Mouse (Mus musculus): ENCODE measurements around the gene Eif6. TPM values are rescaled to one million over a fixed set of nuclear protein-coding genes. Genes with fewer than 3 reads are reported as not detected.

Eif6 gene
- polyA plus RNA-seq, 1 experiment from 2014 or later: 247 TPM

DNA sequence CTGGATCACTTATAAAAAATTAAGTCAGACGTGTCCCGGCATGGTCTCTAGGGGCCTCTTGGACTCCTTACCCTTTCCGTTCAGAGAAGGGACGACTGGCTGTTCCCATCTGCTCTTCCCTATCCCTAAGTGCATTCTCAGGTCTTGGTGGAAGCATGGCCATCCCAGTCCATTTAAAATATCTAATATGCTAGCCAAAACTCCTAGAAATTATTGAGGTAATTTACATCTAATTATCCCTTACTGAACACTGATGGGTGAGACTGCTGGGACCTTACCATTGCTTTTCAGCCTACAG is 49.1 kb downstream of the Eif6 start:
- no peaks in the 10 kb centered on the region for H3K36me3 ChIP-seq (replicated peaks)
- peaks cover 61% of the 10 kb centered on the region for H3K27me3 ChIP-seq (replicated peaks; ENCODE audit: low read depth, poor library complexity, severe bottlenecking)
- no peak overlapping the region for H3K27ac ChIP-seq (replicated peaks)
- H3K4me1 ChIP-seq: peaks cover 9% of the 10 kb centered on the region
- DNase-seq (ENCODE audit: low spot score): no peak
- no peak overlapping the region for H3K4me3 ChIP-seq
- 84% methylated on average over 4 of the region's 4 CpGs for WGBS
- no peaks in the 10 kb centered on the region for H3K9me3 ChIP-seq

DNA sequence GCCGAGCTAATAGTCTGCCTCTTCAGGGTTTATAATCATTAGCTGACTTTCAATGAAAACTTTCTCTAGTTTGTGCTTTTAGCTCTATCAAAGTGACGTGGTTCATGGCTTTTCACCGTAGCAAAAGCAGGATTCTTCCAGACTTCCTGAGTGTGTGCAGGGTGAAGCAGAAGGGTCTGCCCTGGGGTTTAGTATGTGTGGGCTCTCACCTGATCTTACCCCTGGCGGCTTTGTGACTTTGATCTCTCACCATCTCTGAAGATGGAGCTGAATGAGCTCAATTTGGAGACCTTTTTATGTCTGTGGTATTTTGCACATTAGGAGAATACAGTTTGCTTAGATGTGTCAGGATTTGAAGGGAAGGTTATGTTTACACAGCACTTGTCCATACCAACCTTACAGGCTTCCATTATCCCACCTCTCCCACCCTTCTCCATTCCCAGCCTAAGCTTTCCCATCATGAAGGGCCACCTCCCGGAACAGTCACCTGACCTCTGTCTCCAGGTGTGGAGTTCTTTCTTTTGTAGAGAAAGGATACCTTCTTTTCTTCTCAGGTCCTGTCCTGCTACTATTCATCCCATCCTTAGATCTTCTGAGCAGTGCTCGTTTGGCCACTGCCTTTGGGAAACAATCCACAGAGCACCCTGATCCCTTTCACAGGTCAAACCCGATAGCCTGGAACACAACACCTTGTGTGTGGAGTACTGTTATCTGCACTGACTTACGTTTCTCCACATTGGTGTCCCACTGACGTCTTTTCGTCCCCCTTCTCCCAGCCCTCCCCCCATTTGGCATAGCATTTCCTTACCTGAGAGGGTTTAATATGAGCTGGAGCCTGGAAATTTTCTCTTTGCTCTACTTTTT is 49.7 kb downstream of the Eif6 start:
- H3K27me3 ChIP-seq (replicated peaks; ENCODE audit: low read depth, poor library complexity, severe bottlenecking): peaks cover 63% of the 10 kb centered on the region
- H3K9me3 ChIP-seq: no peaks in the 10 kb centered on the region

DNA sequence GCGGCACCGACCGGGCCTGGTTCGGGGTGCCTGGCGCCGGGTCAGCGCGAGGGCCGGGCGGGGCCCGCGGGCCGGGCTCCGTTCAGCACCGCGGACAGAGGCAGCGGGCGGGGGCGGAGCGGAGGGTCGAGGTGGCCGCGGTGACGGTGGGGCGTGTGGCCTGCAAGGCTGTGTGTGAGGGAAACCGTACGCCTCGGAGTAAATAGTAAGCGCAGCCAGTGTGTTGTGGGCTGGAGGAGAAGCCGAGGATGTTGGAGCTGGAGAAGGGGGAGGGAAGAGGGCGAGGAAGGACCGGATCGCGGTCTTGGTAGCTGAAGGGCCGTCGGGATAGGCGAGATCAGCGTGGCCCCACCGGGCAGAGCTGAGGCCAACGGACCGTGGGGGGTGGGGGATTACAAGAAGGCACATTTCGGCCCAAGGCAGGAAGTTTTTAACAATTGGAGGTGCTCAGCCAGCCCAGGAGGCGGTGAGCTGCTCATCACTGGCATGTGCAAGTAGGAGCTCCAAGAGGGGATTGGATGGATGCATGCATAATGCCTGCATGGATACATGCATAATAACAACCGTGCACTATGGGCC is 51.0 kb downstream of the Eif6 start:
- H3K9me3 ChIP-seq: no peaks in the 10 kb centered on the region
- H3K36me3 ChIP-seq (replicated peaks): no peaks in the 10 kb centered on the region
- peak; percentile 87 for DNase-seq (ENCODE audit: low spot score)
- 0 out of 2 replicates have a peak overlapping the region, but pooled peaks have one; percentile 24 for H3K27ac ChIP-seq (replicated peaks)
- 1% methylated on average over 44 of the region's 44 CpGs for WGBS
- peaks cover 9% of the 10 kb centered on the region for H3K4me1 ChIP-seq
- peak overlapping the region; percentile 68 for H3K4me3 ChIP-seq
- peaks cover 63% of the 10 kb centered on the region for H3K27me3 ChIP-seq (replicated peaks; ENCODE audit: low read depth, poor library complexity, severe bottlenecking)

More for the DNA sequence above, 49.7 kb downstream of the Eif6 start:
- DNase-seq (ENCODE audit: low spot score): no peak
- no peak overlapping the region for H3K4me3 ChIP-seq
- no peak overlapping the region for H3K27ac ChIP-seq (replicated peaks)
- H3K36me3 ChIP-seq (replicated peaks): no peaks in the 10 kb centered on the region
- H3K4me1 ChIP-seq: peaks cover 9% of the 10 kb centered on the region
- 70% methylated on average over 10 of the region's 10 CpGs for WGBS

- WGBS: 11% methylated on average over 100 of the region's 100 CpGs
- H3K9me3 ChIP-seq: no peaks in the 10 kb centered on the region
- DNase-seq (ENCODE audit: low spot score): no peak
- H3K27me3 ChIP-seq (replicated peaks; ENCODE audit: low read depth, poor library complexity, severe bottlenecking): peaks cover 63% of the 10 kb centered on the region
- 0 out of 2 replicates have a peak within 1 kb of the TSS, but pooled peaks have one; percentile 24 for H3K27ac ChIP-seq (replicated peaks)
- peaks cover 9% of the 10 kb centered on the region for H3K4me1 ChIP-seq
- H3K36me3 ChIP-seq (replicated peaks): no peaks in the 10 kb centered on the region
- peak within 1 kb of the TSS; percentile 68 for H3K4me3 ChIP-seq
Observed at GRCm38 (mm10) chr2:155774927-155775684, 51.6 kb downstream of the Eif6 start, which contains the start of gene Mmp24. Gene Mmp24 (plus strand): TSS chr2:155775342.

DNA sequence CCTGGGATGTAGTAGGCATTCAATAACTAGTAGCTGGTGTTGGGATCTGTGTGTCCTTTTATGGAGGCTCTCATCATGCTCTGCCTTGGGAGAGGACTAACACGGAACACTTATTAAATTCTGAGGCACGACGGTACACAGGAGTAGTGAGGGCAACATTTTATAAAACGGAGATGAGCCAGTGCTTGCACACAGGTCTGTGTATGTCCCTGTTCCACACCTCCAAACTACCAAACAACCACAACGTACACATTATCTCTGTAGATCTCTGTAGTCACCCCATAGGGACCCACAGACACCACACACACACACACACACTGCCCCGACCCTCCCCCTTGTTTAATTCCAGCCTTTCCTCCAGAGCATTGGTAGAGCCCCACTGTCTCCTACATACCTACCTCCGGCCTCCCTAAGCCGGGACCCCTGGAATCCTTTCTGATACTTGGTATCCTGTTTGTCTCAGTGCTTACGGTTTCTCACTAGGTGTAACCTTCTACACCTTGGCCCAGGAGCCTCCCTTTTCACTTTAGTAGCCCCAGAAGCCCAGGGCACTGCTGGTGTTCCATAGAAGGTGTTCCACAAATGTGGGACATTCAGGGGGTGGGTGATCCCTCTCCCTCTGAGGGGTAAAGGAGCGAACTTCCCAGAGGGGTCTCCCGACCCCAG is 52.3 kb downstream of the Eif6 start:
- H3K4me3 ChIP-seq: peak overlapping the region; percentile 68
- peaks cover 63% of the 10 kb centered on the region for H3K27me3 ChIP-seq (replicated peaks; ENCODE audit: low read depth, poor library complexity, severe bottlenecking)
- peaks cover 9% of the 10 kb centered on the region for H3K4me1 ChIP-seq
- no peaks in the 10 kb centered on the region for H3K9me3 ChIP-seq
- 59% methylated on average over 11 of the region's 11 CpGs for WGBS
- no peaks in the 10 kb centered on the region for H3K36me3 ChIP-seq (replicated peaks)
- no peak overlapping the region for H3K27ac ChIP-seq (replicated peaks)
- DNase-seq (ENCODE audit: low spot score): no peak

GRCm38 (mm10) chr2:155773664-155774063 is 53.1 kb downstream of the Eif6 start:
- Histone ChIP-seq H3K27ac (replicated peaks) (no peak overlapping the region), H3K4me3 (no peak overlapping the region), H3K4me1 (peaks cover 9% of the 10 kb centered on the region), H3K36me3 (replicated peaks) (no peaks in the 10 kb centered on the region), H3K9me3 (no peaks in the 10 kb centered on the region), H3K27me3 (replicated peaks; ENCODE audit: low read depth, poor library complexity, severe bottlenecking) (peaks cover 60% of the 10 kb centered on the region)
- DNase-seq (ENCODE audit: low spot score): no peak
- WGBS: 71% methylated on average over 4 of the region's 4 CpGs

Other genes with a start within 250 kb of the Eif6 start
- gene Gss, start 234.1 kb downstream of the Eif6 start, polyA plus RNA-seq (2016; fragmentation: Nextera tagmentation; extraction: Ambion mirVana): 20.2 and 22.9 TPM in 2 replicates
- gene Myh7b, start 215.7 kb downstream of the Eif6 start, polyA plus RNA-seq (2016; fragmentation: Nextera tagmentation; extraction: Ambion mirVana): 0.75 and 0.77 TPM in 2 replicates
- 126 and 127 TPM in 2 replicates for gene Trpc4ap, start 134.5 kb downstream of the Eif6 start, polyA plus RNA-seq (2016; fragmentation: Nextera tagmentation; extraction: Ambion mirVana)
- gene Edem2, start 97.5 kb downstream of the Eif6 start, polyA plus RNA-seq (2016; fragmentation: Nextera tagmentation; extraction: Ambion mirVana): 27.0 and 28.6 TPM in 2 replicates
- gene Gm17581, start 91.1 kb downstream of the Eif6 start, polyA plus RNA-seq (2016; fragmentation: Nextera tagmentation; extraction: Ambion mirVana): not detected in 2 replicates
- gene Procr, start 75.8 kb downstream of the Eif6 start, polyA plus RNA-seq (2016; fragmentation: Nextera tagmentation; extraction: Ambion mirVana): 1.0 and 1.8 TPM in 2 replicates
- gene Mmp24, start 51.6 kb downstream of the Eif6 start, polyA plus RNA-seq (2016; fragmentation: Nextera tagmentation; extraction: Ambion mirVana): 0.30 and 0.44 TPM in 2 replicates
- gene BC029722, start 7.5 kb downstream of the Eif6 start, polyA plus RNA-seq (2016; fragmentation: Nextera tagmentation; extraction: Ambion mirVana): 7.1 and 8.4 TPM in 2 replicates
- 0.29 and 0.41 TPM in 2 replicates for gene Fam83c, start 7.9 kb upstream of the Eif6 start, polyA plus RNA-seq (2016; fragmentation: Nextera tagmentation; extraction: Ambion mirVana)
- gene Uqcc1, start 103.4 kb upstream of the Eif6 start, polyA plus RNA-seq (2016; fragmentation: Nextera tagmentation; extraction: Ambion mirVana): 74.2 and 82.8 TPM in 2 replicates
- 0.12 TPM in 1 of 2 replicates, not detected in the other for gene Gm15557, start 113.8 kb upstream of the Eif6 start, polyA plus RNA-seq (2016; fragmentation: Nextera tagmentation; extraction: Ambion mirVana)
- 0.52 and 0.91 TPM in 2 replicates for gene Gdf5, start 118.4 kb upstream of the Eif6 start, polyA plus RNA-seq (2016; fragmentation: Nextera tagmentation; extraction: Ambion mirVana)
- 29.8 and 31.4 TPM in 2 replicates for gene Cep250, start 129.5 kb upstream of the Eif6 start, polyA plus RNA-seq (2016; fragmentation: Nextera tagmentation; extraction: Ambion mirVana)
- gene 6430550D23Rik, start 181.1 kb upstream of the Eif6 start, polyA plus RNA-seq (2016; fragmentation: Nextera tagmentation; extraction: Ambion mirVana): 0.91 and 1.4 TPM in 2 replicates
- gene Ergic3, start 181.1 kb upstream of the Eif6 start, polyA plus RNA-seq (2016; fragmentation: Nextera tagmentation; extraction: Ambion mirVana): 178 and 183 TPM in 2 replicates
- gene Fer1l4, start 226.0 kb upstream of the Eif6 start, polyA plus RNA-seq (2016; fragmentation: Nextera tagmentation; extraction: Ambion mirVana): 0.11 TPM in 1 of 2 replicates, not detected in the other
- gene Spag4, start 238.2 kb upstream of the Eif6 start, polyA plus RNA-seq (2016; fragmentation: Nextera tagmentation; extraction: Ambion mirVana): 5.9 and 6.0 TPM in 2 replicates